Mouse (Mus musculus) neutrophil, adult 5-6 weeks (primary cell): ENCODE measurements around the gene Taf4. TPM values are rescaled to one million over a fixed set of nuclear protein-coding genes. Genes with fewer than 3 reads are reported as not detected.

ENCODE experiments used
- ATAC-seq: fragments of 151-379, 151-347 bp; 2 replicates; pipeline ENCODE4 v1.8.0; 2017; ENCODE audit warnings: mild to moderate bottlenecking, moderate TSS enrichment; ENCODE audit not compliant: insufficient number of reproducible peaks, poor library complexity, low FRiP score, severe bottlenecking; ENCODE audit errors: extremely low read depth
- total RNA-seq: library from RNA; stranded (forward); fragments of 200-1000 nt; gene quantifications from 2 replicates; pipeline ENCODE4 v1.2.3, GENCODE M21; 2017

The Taf4 gene
- 42.6 and 46.0 TPM in 2 replicates for total RNA-seq

DNA sequence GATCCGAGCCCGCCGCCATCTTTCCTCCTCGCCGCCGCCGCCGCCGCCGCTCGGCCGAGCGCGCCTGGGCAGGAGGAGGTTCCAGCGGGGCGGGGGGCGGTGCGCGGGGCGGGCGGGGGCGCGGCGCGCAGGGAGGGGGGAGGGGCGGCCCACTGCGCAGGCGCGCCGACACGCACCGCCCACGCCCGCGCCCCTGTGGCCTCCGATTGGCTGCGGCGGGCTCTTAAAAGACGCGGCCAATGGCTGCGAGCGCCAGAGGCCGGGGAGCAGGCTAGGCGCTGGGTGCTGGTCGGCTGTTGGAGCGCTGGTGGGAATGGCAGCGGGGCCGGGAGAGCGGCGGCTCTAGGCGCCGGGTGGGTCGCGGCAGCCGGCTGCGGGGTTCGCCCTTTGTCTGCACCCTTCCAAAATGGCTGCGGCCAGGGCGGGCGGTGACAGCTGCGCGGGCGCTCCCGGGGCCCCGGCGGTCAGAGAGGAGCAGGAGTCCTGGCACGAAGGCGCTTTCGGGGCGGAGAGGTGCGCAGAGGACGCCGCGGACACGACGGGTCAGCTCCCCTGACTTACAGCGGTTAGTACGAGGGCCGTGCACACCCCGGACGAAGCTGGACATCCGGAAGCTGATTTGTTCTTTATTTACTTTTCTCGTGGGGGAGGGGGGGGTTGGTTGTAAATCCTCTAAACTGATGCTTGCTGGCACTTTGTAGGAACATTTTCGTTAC lies at the start of gene Taf4:
Gene Taf4, minus strand, starts transcription at position 19 of the 716 bp plus-strand sequence.
- peak; percentile 72 for ATAC-seq

DNA sequence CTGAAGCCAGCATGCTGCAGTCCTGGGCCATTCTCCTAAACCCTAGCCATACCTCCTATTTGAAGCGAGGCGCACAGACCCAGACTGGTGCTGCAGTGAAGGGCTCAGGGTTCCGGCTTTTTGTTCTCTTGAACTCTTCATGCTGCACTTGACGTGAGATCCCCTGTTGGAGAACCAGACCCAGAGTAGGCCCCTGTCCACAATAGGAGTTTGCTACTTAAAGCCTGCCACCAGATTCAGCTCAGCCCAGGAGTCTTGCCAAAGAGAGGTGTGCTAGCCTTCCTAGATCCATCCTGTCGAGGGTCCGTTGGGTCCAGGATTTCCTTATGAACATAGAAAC lies 49.4 kb upstream of the Taf4 start:
- no peak for ATAC-seq

DNA sequence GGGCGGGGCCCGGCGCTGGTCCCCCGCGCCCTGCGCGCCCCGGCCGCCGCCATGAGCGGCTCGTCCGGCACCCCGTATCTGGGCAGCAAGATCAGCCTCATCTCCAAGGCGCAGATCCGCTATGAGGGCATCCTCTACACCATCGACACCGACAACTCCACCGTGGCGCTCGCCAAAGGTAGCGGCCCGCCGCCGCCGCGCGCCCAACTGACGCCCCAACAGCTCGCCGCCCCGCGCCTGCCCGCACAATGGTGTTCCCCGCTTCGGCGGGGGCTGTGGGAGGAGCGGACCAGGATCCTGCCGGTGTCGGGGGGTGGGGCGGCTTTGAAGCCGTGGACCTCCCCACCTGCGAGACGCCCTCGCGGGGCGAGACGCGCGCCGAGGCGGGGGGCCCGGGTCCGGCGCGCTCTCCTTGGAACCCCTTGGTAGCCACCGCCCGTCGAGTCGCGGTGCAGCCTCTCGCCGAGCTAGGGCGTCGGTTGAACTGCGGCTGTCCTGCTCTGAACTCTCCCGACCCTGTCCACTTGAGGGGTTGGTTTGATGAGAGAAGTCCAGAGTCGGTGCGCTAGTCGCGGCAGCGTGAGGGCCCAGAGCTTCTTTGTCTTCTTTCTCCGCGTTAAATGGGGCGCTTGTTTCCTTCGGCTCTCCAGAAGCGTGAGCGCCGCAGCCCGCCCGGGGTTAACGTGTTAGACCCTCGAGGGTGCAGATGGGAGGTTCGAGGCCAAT lies 48.9 kb upstream of the Taf4 start:
- ATAC-seq, result no peak

DNA sequence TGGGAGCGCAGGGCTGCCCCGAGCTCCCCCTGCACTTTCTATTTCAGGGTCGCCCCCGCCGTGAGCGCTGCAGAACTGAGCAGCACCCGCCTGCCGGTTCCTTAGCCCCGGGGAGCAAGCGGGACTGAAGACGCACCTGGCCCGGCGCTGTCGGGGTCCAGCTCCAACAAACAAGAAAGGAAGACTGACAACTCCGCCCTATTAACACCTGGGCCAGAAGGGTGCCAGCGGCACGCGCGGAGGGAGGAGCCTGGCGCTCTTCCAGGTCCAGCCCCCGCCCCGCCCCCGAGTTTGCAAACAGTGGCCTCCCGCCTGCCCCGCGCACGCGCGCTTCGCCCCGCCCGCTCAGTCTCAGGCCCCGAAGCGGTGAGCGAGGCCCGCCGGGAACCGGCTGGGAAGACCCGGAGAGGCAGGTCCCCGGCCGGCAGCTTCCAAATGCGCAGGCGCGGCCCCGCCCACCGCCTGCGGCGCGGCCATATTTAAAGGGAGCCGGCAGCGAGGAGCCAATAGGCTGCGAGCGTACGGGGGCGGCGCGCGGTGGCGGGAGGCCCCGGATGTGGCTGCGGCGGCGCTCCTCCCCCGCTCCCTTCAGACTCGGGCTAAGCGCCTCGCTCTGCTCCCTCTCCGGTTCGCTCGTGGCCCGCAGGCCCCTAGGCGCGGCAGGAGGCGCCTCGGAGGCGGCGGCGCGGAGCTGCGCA lies 48.1 kb upstream of the Taf4 start, which contains the start of gene Lsm14b:
Gene Lsm14b, plus strand, starts transcription at position 587 of the 698 bp plus-strand sequence.
- ATAC-seq, result peak; percentile 82

DNA sequence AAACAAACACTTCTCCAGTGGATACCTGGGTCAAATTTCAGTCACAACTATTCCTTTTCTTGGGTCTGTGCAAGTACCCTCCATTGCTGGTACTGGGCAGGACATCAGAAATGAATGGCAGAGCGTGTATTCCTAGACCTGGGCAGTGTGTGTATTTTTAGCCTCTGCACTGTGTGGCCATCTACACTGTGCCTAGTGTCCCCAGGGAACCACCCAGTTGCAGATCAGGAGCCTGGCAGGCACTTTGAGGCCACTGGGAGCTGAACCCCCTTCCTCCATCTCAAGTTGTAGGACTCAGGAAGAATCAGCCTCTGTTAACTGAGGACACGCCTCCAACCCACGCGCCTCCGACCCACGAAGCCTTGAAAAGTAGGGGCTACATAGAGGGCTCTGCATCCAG lies 46.3 kb upstream of the Taf4 start:
- no peak for ATAC-seq

DNA sequence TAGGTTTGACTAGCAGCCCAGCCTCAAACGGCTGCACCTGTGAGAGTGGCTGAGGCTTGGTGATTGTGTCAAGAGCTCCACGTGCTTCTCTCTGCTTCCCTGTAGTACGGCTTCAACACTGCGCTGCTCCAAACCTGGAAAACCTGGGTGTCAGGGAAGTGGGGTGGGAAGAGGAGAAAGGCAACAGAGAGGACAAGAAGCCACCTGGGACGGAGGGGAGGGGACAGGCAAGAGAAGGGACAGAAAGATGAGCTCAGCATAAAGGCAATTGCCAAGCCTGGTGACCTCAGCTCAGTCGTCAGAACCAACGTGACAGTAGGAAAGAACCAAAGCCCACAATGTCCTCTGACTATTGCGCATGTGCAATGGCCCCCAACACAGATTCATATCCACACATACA lies 44.5 kb upstream of the Taf4 start:
- ATAC-seq, result no peak

DNA sequence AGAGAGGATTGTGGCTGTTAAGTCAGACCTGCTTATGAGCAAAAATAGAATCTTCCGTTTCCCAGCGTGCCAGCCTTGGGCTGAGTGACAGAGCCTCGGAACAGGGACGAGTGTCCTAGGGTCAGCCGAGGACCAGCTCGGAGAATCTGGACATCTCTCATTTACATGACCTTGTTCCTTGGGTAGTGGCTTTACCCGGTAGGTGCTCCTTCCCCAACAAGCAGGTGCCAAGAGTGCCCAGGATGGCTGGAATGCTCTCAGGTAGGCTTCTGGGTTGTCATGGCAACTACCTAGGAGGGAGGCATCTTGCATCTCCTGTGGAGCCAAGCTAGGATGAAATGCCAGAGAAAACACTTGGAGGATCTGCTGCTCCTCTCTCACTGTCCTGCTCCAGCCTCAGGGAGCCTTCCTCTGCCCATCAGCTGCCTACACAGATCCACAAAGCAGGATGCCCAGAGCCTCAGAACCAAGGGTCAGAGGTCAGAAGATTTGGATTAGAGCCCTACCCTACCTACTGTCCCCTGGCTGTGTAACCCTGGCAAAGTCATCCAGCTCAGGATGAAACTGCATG lies 43.7 kb upstream of the Taf4 start:
- ATAC-seq, result no peak

DNA sequence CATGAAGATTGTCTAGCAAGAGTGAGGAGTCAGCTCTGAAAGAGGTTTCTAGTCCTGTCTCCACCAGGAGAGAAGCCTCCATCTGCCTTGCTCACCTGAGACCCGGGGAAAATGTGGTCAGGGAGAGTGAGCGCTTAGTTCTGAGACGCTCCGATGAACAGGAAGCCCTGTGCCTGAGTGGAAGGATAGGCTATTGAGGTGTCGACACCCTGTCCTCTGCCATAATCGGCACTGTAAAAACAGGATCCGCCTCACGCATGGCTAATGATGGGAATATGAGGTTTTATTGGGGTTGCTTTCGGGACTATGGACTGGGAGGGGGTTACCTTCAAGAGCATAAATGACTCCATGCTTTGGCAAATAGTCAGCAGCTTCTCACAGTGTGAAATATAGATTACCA lies 42.1 kb upstream of the Taf4 start:
- no peak for ATAC-seq

DNA sequence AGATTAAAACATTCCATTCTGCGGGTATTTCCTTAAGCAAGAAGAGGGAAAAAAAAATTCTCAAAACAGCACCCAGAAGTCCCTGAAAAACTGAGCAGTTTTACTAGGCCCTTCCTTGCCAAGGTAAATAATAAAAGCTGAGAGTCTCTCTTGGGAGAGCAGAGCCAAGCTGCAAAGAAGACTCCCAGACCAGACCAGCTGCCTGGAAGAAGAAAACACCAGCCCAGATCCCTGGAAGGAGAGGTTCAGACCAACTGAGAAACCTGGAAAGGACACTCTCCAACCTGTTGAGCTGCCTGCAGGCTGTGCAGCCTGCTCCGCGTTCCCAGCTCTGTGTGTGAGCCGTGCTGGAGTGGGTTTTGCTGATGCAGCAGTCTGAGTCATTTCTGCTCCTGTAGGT lies 41.2 kb upstream of the Taf4 start:
- no peak for ATAC-seq

DNA sequence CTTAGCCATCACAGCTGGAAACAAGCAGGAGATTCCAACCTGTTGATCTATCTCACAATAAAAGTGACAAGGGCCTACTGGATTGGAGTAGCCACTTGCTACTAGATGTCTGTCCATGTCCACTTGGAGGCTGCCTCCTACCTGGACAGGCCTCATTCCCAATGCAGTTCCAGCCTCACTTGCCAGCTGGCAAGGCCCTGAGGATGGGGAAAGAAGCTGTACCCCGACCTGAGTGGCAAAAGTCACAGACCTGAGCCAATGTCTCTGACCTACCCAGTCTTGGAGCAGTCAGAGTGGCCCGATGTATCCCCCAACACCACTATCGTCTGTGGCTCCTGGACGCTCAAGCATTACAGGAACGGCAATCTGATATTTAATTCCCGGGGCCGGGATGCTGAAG lies 37.2 kb upstream of the Taf4 start:
- ATAC-seq, result no peak

DNA sequence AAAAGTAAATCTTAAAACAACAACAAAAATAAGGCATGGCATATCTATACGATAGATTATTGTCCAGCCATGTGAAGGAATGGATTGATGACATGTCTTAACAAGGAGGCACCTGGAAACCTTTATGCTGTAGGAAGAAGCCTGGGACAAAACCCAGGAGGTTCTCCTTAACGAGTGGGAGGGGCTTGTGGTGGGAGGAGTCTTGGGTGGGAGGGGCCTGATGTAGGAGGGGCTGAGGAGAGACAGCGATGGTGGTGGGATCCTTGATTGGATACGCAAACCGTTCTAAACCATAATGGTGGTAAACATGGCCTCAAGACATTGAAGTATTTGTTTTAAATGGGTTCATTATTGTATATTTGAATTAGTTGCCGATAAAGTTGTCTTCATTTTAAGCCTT lies 34.9 kb upstream of the Taf4 start:
- no peak for ATAC-seq

DNA sequence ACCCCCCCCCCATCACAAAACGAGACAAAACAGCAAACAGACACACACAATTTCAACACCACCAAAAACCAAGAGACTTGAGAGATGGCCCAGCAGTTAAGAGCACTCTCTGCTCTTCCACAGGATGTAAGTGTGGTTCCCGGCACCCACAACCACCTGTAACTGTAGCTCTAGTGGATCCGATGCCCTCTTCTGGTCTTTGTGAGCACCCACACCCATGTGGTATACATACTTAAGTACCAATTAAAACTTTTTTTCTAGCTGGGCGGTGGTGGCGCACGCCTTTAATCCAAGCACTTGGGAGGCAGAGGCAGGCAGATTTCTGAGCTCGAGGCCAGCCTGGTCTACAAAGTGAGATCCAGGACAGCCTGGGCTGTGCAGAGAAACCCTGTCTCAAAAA lies 34.2 kb upstream of the Taf4 start:
- no peak for ATAC-seq

DNA sequence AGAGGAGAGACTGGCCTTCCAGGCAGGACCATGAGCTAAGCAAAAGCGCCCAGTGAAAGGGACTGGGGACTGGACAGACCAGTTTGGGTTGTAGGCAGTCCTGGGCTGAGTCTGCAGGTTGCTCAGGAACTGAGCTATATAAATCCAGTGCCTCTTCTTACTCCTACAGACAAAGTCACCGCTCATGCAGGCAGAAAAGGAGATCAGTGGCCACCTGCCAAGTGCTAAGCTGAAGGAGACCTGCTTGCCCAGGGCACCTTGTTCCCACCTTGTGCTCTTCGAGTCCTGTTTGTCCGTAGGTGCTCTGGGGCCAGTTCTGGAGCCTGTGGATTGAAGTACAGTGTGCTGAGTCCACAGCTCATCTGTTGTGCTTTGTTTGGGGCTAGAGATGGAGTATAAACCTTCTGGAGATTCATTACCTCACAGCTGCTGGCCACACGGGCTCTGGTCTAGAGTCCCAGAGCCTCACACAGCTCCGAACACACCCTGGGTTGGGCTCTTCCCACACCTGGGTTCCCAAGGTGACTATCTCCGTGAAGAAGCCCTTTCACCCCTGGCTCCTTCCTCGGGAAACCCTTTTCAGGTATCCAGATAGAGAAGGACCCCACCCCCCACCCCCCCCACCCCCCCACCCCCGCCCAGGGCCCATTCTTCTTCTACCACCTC lies 30.0 kb upstream of the Taf4 start:
- ATAC-seq, result no peak

DNA sequence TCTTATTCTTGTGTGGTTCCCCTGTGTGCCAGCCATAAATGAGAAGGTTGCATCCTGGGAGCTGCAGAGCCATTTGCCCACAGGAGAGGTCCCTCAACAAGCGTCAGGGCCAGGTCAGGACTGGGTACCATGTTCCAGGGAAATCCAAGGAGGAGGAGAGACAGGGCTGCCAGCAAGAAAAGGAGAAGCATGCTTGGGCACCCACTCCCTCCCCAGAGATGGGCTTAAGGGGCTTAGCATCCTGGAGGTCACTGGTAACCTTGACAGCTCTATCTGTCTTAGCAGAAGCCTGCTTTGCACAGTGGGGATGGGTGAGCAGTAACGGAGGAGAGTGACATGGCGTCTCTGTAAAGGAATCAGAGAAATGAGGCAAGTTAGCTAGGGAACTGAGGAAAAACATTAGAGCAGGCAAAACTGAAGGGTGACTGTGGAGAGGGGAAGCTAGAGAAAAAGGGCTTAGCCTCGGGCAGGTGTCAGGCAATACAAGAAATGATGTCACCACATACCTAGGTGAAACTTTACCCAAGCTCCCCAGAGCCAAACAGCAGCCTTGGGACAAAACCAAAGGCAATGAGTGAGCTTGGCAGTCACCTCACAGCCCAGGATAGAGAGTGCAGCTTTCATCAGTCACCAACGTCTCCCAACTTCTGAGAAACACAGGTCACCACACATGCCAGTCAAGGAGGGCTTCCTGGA lies 29.4 kb upstream of the Taf4 start:
- no peak for ATAC-seq

DNA sequence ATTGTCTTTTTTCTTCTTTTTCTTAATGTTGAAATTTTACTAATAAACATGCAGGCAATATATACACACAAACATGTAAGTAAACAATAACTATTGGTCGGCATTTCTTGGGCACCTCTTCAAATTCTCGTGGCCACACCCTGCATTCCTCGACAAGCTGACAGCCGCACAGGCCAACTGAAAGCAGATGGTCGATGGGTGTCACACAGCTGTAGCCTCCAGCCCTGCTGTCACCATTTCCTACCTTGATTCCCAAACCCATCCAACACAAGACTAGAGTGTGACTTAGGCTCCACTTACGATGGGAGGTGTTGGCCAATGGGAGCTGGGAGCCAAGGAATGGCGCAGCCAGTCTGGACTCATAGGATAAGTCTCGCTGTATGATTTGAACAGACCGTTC lies 25.2 kb upstream of the Taf4 start:
- ATAC-seq, result no peak

DNA sequence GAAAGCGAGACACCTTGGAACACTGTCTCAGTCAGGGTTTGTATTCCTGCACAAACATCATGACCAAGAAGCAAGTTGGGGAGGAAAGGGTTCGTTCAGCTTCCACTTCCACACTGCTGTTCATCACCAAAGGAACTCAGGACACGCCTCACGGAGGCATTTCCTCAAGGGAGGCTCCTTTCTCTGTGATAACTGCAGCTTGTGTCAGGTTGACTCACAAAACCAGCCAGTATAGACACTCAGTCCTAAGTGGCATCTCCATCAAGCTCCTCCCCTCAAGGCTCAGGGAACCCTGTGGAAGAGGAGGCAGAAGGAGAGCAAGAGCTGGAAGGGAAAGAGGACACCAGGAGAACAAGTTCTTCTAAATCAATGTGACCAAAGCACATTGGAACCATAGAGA lies 22.0 kb upstream of the Taf4 start:
- no peak for ATAC-seq

DNA sequence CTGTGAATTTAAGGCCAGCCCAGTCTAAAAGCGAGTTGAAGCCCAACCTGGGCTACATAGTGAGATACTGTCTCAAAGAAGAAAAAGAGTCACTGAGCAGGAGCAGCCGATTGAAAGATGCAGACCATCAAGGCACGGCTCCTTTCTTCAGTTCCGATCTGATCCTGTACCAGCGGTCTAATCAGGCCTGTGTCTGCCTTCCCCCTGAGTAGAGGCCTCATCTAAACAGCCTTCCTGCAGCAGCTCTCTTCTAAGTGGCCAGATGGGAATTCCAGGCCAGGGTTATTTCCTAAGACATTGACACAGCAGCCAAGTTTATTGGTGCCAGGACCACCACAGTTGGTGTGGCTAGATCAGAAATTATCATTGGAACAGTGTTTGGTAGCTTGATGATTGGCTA lies 16.6 kb upstream of the Taf4 start:
- ATAC-seq, result no peak

DNA sequence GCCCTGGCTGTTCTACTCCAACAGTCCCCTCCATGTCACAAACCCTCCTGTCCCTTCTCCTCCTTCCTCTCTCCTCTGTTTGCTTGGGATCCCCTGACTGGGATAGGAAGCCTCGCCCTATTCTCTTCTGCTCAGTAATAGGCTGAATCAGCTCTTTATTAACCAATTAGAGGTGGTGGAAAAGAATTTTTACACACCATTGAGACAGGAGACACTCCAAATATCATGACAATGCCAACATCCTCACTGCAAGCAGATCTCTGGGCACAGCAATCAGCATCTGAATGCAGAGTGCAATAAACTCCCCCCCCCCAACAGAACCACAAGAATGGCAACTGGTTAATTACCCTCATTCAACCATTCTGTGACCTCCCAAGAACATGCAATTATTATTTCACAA lies 12.7 kb upstream of the Taf4 start:
- no peak for ATAC-seq
